Mouse (Mus musculus) embryo, embryonic 11.5 days (tissue): ENCODE measurements around the gene Nacad.

ENCODE experiments used
- DNase-seq: peaks from one replicate; pipeline ENCODE4 v3.0.0-alpha.2; 2012; ENCODE audit warnings: low read depth, low spot score

Nacad gene

DNA sequence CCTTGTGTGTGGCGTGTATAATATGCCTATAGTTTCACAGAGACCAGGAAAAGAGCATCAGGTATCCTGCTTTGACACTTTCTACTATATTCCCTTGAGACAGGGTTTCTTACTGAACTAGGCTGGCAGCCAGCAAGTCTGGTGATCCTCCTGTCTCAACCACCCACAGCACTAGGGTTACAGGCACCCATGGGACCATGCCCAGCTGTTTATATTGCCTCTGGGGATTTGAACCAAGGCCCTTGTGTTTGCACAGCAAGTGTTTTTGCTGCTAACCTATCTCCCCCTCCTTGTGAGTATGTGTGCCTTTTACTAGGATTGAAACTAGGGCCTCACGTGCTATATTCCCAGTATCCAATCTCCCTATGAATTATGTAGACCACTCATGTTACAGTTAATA lies 24.3 kb downstream of the Nacad start:
- DNase-seq, result no peak

DNA sequence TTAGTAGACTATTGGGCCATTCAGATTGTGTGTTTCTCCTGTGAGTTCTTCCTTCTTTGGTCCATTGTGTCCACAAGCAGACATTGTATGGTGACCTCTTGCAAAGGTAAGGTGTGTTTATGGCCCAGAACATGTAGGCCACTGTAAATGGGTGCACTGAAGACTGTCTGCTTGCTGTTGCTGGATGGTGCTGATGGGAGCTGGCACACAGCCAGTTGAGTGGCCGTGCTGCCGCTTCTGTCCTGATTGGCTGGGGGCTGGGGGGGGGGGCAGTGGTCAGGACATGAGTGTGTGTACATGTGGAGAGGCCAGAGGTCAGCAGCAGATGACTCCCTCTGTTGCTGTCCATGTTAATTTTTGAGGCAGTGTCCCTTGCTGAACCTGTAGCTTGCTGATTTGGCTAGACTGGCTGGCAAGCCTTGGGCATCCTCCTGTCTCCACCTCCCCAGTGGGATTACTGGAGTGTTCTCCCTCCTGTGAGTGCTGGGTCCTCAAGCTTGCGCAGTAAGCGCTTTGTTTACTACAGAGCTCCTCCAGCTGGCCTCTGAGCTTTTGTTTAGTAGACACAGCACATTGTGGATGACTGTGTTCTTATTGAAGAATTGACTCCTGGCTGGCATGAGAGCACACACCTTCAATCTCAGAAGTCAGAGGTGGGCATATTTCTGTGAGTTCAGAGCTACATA lies 25.6 kb downstream of the Nacad start:
- no peak for DNase-seq

DNA sequence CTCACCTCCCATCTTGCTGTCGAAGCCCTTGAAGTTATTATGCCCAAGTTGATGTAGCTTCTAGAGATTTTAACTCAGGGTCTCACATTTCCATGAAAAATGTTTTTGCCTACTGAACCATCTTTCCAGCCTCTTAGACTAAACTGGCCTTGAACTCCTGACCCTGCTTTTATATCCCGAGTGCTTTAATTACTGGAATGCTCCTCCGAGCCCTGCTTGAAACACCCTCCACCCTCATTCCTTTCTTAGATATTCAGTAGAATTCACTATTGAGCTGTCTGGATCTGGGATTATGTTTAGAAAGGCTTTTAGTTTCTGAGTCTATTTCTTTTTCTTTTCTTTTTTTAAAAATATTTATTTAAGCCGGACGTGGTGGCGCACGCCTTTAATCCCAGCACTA lies 26.5 kb downstream of the Nacad start:
- DNase-seq, result no peak

DNA sequence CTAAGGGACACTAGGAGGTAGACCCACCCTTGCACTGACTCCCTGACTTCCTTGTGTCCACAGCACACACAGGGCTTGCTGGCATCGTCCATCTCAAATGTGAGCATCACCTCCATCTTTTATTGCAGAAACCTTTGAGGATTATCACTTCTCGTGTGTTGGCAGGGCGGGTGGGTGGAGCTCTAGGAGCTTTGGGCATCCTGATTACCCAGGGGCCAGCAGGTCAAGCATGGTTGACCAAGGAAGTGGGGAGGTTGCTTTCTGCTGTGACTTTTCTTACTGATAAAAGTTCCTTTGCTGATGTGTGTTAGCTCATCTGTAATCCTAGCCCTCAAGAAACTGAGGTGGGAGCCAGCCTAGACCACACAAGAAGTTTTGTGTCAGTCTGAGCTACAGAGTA lies 29.7 kb downstream of the Nacad start:
- no peak for DNase-seq

DNA sequence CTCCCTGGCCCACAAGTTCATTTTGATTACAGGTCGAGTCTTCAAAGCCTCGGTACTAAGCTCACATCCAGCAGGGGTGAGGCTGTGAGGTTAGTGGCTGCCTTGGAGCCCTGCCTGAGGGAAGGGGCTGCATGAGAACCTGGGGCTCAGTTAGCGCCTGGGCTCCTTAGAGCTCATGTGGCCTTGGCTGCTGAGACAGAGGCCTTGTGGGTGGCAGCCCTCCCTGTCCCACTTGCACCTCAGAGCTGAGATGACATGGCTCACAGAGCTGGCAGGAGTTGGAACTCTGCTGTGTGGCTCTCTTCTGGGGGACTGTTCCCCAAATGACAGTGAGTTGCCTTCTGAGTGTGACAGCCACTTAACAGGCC lies 36.5 kb downstream of the Nacad start:
- DNase-seq, result no peak

DNA sequence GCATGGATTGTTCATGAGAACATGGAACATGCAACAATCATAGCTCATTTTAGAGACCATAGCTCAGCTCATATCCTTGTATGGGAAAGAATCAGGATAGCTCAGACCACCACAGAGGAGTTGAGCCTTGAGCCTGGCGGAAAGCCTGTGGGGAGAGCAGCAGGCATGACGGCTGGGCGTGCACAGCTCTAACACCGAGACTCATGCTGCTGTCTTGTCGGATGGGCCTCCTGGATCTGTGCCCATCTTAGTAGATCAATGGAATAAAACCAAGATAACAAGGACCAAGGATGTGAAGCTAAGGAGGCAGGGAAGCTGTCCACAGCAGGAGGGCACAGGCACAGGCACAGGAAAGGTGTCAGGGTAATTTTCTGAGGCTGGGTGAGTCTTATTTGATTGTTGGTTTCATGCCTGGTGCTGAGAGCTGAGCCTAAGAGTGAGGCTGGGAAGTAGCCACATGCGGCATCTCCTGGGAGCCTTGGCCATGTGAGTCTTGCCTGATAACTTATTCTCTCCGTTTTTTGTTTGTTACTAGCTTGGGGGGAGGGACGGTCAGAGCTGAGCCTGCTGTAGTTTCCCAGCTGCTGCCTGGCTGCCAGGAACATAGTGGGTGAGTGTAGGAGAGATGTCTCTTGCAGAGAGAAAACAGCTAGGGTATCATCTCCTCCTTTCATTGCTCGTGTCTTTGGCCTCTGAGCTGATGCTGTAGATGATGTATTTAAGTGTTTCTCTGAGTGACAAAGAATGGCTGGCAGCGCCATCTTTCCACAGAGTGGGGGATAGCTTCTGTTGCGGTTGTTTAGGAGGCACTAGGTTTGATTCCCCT lies 37.1 kb downstream of the Nacad start:
- no peak for DNase-seq

DNA sequence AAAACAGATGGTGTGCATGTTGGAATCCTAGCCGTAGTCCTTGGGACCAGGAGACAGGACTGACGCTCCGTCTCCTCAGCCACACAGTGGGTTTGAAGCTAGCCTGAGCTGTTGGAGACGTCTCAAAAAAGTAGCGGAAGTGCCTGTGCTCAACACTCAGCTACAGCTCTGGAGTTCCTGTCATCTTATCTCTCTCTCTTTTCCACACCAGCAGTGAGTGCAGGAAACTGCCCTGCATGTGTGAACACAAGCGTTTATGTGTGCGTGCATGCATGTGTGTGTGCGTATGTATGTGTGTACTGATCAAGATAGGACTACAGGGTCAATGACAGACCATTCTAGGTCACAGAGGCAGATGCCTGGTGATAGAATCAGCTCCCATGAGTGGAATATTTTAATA lies 37.9 kb downstream of the Nacad start:
- no peak for DNase-seq

DNA sequence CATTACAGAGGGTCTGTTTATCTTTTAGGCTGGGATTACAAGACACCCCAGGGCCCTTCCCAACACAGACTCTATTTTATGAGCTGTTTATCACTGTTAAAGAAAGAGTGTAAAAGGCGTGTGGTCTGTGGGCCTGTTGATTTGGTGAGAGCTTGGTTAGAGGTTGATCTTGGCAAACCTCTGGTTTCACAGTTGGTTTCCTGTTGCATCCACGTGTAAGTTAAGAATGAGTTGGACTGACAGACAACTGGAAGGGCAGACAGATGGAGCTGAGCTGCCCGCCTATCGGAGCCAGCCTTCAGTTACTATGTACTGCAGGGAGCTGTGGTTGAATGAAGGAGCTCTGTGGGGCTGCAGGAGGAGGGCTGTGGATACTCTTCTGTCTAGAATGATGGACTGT lies 39.4 kb downstream of the Nacad start:
- DNase-seq, result no peak

DNA sequence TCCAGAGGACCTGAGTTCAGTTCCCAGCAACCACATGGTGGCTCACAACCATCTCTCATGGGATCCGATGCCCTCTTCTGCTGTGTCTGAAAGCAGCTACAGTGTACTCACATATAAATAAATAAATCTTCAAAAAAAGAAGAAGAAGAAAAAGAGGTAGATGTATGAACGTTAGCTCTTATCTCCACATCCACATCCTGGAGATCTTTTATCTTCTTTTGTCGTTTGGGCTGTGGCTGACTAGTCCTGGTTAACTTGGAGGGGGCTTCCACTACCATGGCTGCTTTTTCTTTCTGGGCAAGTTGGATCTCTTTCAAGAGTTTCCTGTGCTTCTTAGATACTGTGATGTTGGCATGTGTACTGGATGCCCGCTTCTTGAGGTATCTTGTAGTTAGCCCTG lies 42.7 kb downstream of the Nacad start:
- DNase-seq, result no peak

DNA sequence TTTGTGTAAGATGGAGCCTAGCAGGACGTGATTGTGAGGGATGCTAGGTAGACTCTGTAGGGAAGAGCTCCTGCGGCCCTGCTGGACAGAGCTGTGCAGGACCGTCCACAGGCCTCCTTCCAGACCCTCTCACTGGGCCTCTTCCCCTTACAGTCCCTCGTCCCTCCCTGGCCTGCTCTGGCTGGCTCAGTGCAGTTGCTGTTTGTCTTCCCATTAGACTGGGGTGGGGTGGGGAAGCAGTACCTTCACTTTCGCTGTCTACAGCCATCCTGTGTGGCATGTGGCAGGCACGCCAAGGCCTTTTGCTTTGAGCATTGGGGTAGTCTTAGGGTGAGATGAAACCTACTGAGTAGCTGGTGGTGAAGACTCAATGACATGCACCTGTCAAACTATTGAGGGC lies 43.5 kb downstream of the Nacad start:
- no peak for DNase-seq

DNA sequence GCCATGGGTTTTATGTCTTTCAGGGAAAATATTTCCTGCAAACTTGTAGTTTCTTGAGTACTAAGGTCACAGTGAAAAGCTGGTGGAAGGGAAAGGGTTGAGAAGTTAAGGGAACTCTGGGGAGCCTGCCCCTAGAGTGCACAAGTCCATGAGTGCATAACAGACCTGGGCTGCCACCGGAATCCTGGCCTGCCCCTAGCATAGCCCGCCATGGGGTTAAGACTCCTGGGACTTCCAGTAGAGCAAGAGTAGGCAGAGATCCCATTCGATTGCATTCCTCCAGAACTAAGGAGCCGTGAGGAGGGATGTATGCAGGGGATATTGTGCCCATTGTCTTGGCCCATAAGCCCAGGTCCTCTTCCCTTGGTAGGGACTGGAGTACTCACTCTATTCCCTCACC lies 44.4 kb downstream of the Nacad start:
- DNase-seq, result no peak

DNA sequence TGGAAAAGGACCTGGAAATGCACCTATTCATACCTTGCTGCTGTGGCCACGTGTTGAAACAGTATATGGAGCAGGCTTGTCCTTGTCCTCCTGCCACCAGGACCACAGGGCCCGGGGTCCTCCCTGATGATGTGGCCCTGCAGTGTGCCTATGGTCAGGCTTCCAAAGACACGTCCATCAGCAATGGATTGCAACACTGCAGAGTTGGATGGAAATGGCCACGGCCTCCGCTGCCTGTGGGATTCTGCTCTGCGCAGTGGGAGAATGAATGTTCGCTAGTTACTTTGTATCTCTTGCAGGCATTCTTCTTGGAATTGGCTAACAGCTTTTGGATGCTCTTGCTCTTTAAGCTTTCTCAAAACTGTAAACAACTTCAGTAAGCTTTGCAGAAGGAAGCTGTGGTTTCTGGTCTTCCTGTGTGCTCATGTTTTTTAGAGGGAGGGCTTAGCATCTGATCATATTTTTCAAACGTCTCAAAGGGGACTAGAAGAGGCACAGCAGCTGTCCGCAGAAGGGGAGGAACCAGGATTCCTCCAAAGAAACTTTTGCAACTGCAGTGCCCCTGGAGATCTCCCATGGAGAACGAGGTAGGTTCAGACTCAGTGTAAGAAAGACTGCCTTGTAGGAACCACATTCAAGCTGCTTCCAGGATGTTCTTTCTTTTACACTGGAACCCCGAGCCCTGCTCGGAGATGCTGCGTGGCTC lies 45.0 kb downstream of the Nacad start:
- no peak for DNase-seq

DNA sequence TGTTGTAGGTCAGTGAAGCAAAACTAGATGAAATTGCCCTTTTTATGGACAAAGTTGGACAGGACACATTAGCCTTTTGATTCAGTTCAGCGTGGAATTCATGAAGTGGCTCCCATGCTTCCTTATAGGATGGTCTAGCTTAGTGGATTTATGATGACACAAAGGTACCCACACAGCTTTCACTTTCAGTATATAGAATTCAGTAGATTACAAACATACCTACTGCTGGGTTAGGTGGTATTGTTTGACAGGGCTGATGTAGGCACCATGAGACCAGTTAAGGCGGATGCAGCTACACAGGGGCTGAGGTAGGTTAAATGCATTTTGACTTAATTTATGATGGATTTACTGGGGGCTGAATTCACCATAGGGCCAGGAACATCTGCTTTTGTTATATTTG lies 45.9 kb downstream of the Nacad start:
- no peak for DNase-seq

DNA sequence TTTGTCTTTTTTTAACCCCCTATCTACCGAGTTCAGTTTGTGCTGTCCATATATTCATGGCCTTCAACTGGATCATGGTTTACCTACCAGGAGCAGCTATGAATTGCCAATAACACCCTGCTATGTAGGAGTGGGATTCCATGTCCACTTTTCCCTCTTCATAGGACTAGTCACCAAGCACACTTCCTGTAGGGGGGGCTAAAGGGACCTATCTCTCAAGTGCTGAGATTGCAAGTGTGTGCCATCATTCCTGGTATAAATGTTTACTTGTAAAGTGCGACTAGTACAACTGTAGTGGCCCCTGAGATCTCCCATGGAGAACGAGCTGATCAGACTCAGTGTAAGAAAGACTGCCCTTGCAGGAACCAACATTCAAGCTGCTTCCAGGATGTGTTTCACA lies 47.6 kb downstream of the Nacad start:
- no peak for DNase-seq

DNA sequence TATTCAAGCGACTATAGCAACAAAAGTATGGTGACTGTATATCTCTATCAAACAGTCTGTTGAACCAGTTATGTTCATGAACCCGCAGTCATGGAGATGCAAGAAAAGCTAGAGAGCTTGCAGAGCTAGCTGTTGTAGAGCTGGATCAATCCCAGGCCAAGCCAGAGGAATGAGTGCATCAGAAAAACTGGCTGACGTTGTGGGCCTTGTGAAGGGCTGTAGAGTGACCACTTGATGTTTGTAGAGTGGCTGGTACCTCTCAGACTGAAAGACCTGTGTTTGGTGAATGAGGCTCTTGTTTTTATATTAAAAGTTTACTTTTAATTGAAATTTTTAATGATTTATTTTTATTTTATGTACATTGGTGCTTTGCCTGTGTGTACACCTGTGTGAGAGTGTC lies 55.7 kb downstream of the Nacad start:
- DNase-seq, result no peak

DNA sequence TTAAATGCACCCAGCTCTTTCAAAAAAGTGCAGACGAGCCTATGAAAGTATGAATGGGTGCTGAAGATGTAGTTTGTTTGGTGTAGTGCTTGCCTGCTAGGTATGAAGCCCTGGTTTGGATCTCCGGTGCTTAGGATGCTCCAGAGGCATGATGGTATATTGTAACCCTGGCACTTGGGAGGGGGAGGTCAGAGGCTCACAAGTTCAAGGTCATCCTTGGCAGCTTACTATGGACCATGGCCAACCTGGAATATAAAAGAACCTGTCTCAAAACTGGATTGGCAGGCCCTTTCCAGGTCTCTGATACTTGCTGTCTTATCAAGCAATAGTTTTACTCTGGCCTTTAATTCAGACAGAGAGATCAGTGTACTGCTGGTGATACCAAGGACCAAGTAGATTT lies 56.1 kb downstream of the Nacad start:
- no peak for DNase-seq
